Mouse (Mus musculus): ENCODE measurements around the gene Hoxa1. TPM values are rescaled to one million over a fixed set of nuclear protein-coding genes. Genes with fewer than 3 reads are reported as not detected.

The Hoxa1 gene
- total RNA-seq, 2 experiments from 2014 or later, result 0.29 to 0.43 TPM

DNA sequence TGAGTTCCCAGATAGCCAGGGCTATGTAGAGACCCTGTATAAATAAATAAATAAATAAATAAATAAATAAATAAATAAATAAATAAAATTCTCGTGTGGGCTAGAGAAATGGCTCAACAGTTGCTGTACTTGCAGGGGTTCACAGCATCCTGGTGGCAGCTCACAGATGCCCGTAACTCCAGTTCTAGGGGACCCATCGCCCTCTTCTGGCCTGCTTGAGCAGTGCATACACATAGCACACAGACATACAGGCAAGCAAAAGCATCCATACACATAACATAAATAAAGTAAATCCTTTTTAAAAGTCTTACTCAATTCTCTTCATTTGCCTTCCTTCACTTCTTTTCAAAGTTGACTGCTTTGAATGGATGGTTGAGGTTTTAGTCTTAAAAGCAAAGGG, 50.7 kb downstream of the Hoxa1 start:
- DNase-seq (ENCODE audit: low spot score in 2 of 2), result no peak

DNA sequence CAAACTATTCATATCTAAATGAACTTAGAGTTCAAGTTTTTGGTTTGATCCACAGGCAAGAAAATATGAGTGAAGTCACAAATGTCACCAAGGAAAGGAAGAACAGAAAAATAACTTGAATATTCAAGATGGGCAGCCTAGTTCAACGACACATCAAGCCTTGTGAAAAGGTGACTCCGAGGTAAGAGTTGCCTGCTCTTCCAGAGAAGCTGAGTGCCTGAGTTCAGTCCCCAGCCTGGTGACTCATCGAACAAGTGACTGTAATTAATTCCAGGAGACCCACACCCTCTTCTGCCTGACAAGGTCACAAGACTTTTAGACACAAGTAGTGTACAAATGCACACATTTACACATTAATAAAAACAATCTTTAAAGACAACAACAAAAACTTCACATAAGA, 51.4 kb downstream of the Hoxa1 start:
- no peak for DNase-seq (ENCODE audit: low spot score in 2 of 2)

DNA sequence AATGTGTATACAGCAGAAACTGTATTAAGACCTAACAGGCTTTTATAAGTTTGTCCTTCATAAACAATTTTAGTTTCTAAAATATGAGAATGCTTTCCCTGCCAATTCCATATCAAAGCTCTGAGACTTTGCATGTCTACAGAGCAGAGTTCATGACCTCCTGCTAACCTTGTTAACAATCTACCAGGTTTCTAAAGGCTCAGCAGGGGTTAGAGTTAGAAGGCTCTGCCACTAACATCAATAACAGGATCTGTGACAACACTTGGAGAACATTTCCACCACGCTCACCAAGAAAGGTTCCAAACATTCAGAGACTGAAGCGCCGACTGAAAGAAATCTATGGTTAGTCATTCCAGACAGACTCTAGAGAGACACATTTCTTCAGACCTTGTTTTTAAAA, 51.9 kb downstream of the Hoxa1 start:
- no peak for DNase-seq (ENCODE audit: low spot score in 2 of 2)

Other genes with a start within 250 kb of the Hoxa1 start
- gene Skap2, start 145.8 kb downstream of the Hoxa1 start, total RNA-seq (2021), result 10 to 100 TPM; 43.6 to 59.0 TPM
- gene Hoxa2, start 6.5 kb upstream of the Hoxa1 start, total RNA-seq (2021), result 1 to 10 TPM in 1 of 2 experiments, under 1 TPM in 1; 0.96 to 1.3 TPM
- gene 5730596B20Rik, start 19.2 kb upstream of the Hoxa1 start, total RNA-seq (2021), result under 1 TPM; 0.13 to 0.33 TPM
- 1 to 10 TPM; 1.8 to 3.1 TPM for gene Hoxa4, start 33.4 kb upstream of the Hoxa1 start, total RNA-seq (2021)
- 10 to 100 TPM; 13.3 to 20.2 TPM for gene Hoxa5, start 46.3 kb upstream of the Hoxa1 start, total RNA-seq (2021)
- 1 to 10 TPM; 1.9 to 4.7 TPM for gene Hoxa6, start 50.4 kb upstream of the Hoxa1 start, total RNA-seq (2021)
- 1 to 10 TPM; 2.8 to 4.0 TPM for gene Hoxa3, start 55.0 kb upstream of the Hoxa1 start, total RNA-seq (2021)
- not detected for gene Gm28308, start 55.0 kb upstream of the Hoxa1 start, total RNA-seq (2021)
- gene Hoxa7, start 63.5 kb upstream of the Hoxa1 start, total RNA-seq (2021), result 10 to 100 TPM; 15.1 to 19.3 TPM
- gene Hoxa9, start 72.8 kb upstream of the Hoxa1 start, total RNA-seq (2021), result under 1 TPM; 0.19 to 0.30 TPM
- under 1 TPM in 1 of 2 experiments, not detected in 1; 0.13 TPM for gene Hoxa10, start 82.5 kb upstream of the Hoxa1 start, total RNA-seq (2021)
- gene Hoxa11, start 87.5 kb upstream of the Hoxa1 start, total RNA-seq (2021), result not detected
- not detected for gene Hoxa13, start 102.6 kb upstream of the Hoxa1 start, total RNA-seq (2021)
- gene Evx1, start 155.2 kb upstream of the Hoxa1 start, total RNA-seq (2021), result not detected

Data from adrenal gland, adult 18-20 months (tissue).